Mouse (Mus musculus): Measurements from ENCODE around the gene Plcl2.

GRCm38 (mm10) chr17:50710497-50711222, 201.5 kb downstream of the Plcl2 start:
- TF ChIP-seq CTCF (IDR thresholded peaks at IDR 0.05) (no peak), EP300 (IDR thresholded peaks at IDR 0.05) (no peak)
